Mouse (Mus musculus) ES-Bruce4 (cell line): Measurements from ENCODE around the gene Eif4e1b.

Source experiments
- CTCF ChIP-seq: IDR thresholded peaks from one replicate; pipeline ENCODE4 v1.8.1; 2011; ENCODE audit warnings: low read depth, low read length
- EP300 ChIP-seq: IDR thresholded peaks from 2 replicates; pipeline ENCODE4 v1.6.1; 2011; ENCODE audit warnings: low read depth, low read length; ENCODE audit not compliant: insufficient read depth
- POLR2A ChIP-seq: IDR thresholded peaks from one replicate; pipeline ENCODE4 v1.8.1; 2011; ENCODE audit warnings: low read length; ENCODE audit not compliant: insufficient read depth

GRCm38 (mm10) chr13:54800206-54800605, 16.4 kb downstream of the Eif4e1b start:
- no peak for TF ChIP-seq CTCF
- no peak for TF ChIP-seq POLR2A
- TF ChIP-seq EP300, result no peak
